Mouse (Mus musculus): Measurements from ENCODE around the gene Prlr. TPM values are rescaled to one million over a fixed set of nuclear protein-coding genes. Genes with fewer than 3 reads are reported as not detected.

Prlr gene
- polyA plus RNA-seq, 1 experiment from 2014 or later: 2.0 TPM

- Histone ChIP-seq H3K4me1 (replicated peaks) (no peaks in the 10 kb centered on the region), H3K4me2 (no peak overlapping the region), H3K9me3 (replicated peaks) (no peaks in the 10 kb centered on the region), H3K27ac (ENCODE audit: poor library complexity, severe bottlenecking) (no peak overlapping the region), H3K27me3 (replicated peaks) (no peaks in the 10 kb centered on the region), H3K9ac (no peak overlapping the region), H3K36me3 (no peaks in the 10 kb centered on the region), H3K4me3 (no peak overlapping the region)
- ATAC-seq (ENCODE audit: insufficient number of reproducible peaks, low FRiP score): no peak
- WGBS: 73% methylated on average over 6 of the region's 6 CpGs
Observed at GRCm38 (mm10) chr15:10192101-10192630, 15.1 kb downstream of the Prlr start.

- H3K4me1 ChIP-seq (replicated peaks): no peaks in the 10 kb centered on the region
- no peaks in the 10 kb centered on the region for H3K9me3 ChIP-seq (replicated peaks)
- H3K9ac ChIP-seq: no peak overlapping the region
- no peak overlapping the region for H3K27ac ChIP-seq (ENCODE audit: poor library complexity, severe bottlenecking)
- WGBS: 71% methylated on average over 5 of the region's 5 CpGs
- H3K27me3 ChIP-seq (replicated peaks): no peaks in the 10 kb centered on the region
- ATAC-seq (ENCODE audit: insufficient number of reproducible peaks, low FRiP score): no peak
- no peak overlapping the region for H3K4me2 ChIP-seq
- H3K4me3 ChIP-seq: no peak overlapping the region
- H3K36me3 ChIP-seq: no peaks in the 10 kb centered on the region
Observed at GRCm38 (mm10) chr15:10200991-10201390, 24.0 kb downstream of the Prlr start.

- 87% methylated on average over 7 of the region's 7 CpGs for WGBS
- Histone ChIP-seq H3K9me3 (replicated peaks) (no peaks in the 10 kb centered on the region), H3K27ac (ENCODE audit: poor library complexity, severe bottlenecking) (no peak overlapping the region), H3K27me3 (replicated peaks) (no peaks in the 10 kb centered on the region), H3K4me3 (no peak overlapping the region), H3K36me3 (no peaks in the 10 kb centered on the region), H3K4me1 (replicated peaks) (no peaks in the 10 kb centered on the region), H3K4me2 (no peak overlapping the region), H3K9ac (no peak overlapping the region)
- no peak for ATAC-seq (ENCODE audit: insufficient number of reproducible peaks, low FRiP score)
Observed at GRCm38 (mm10) chr15:10202504-10203302, 25.7 kb downstream of the Prlr start.

GRCm38 (mm10) chr15:10210261-10210770 lies 33.3 kb downstream of the Prlr start:
- no peak for ATAC-seq (ENCODE audit: insufficient number of reproducible peaks, low FRiP score)

GRCm38 (mm10) chr15:10211992-10212391 lies 35.0 kb downstream of the Prlr start:
- Histone ChIP-seq H3K9ac (no peak overlapping the region), H3K27ac (ENCODE audit: poor library complexity, severe bottlenecking) (no peak overlapping the region), H3K9me3 (replicated peaks) (no peaks in the 10 kb centered on the region), H3K4me2 (no peak overlapping the region), H3K4me3 (no peak overlapping the region), H3K4me1 (replicated peaks) (peaks cover 6% of the 10 kb centered on the region; the same call in 1 of the 2 replicates), H3K36me3 (no peaks in the 10 kb centered on the region), H3K27me3 (replicated peaks) (no peaks in the 10 kb centered on the region)
- ATAC-seq (ENCODE audit: insufficient number of reproducible peaks, low FRiP score): no peak

More at GRCm38 (mm10) chr15:10210261-10210770, 33.3 kb downstream of the Prlr start:
- H3K27me3 ChIP-seq (replicated peaks): no peaks in the 10 kb centered on the region
- H3K36me3 ChIP-seq: no peaks in the 10 kb centered on the region
- H3K4me2 ChIP-seq: no peak overlapping the region
- WGBS: 29% methylated on average over 4 of the region's 4 CpGs
- no peak overlapping the region for H3K27ac ChIP-seq (ENCODE audit: poor library complexity, severe bottlenecking)
- no peaks in the 10 kb centered on the region for H3K9me3 ChIP-seq (replicated peaks)
- peaks cover 6% of the 10 kb centered on the region; the same call in 1 of the 2 replicates for H3K4me1 ChIP-seq (replicated peaks)
- no peak overlapping the region for H3K4me3 ChIP-seq
- no peak overlapping the region for H3K9ac ChIP-seq

GRCm38 (mm10) chr15:10213213-10213612 lies 36.2 kb downstream of the Prlr start:
- H3K4me2 ChIP-seq: no peak overlapping the region
- no peaks in the 10 kb centered on the region for H3K9me3 ChIP-seq (replicated peaks)
- no peak overlapping the region for H3K4me3 ChIP-seq
- H3K27me3 ChIP-seq (replicated peaks): no peaks in the 10 kb centered on the region
- no peaks in the 10 kb centered on the region for H3K36me3 ChIP-seq
- no peak overlapping the region for H3K27ac ChIP-seq (ENCODE audit: poor library complexity, severe bottlenecking)
- 74% methylated on average over 6 of the region's 6 CpGs for WGBS
- no peak overlapping the region for H3K9ac ChIP-seq
- ATAC-seq (ENCODE audit: insufficient number of reproducible peaks, low FRiP score): no peak
- peaks cover 6% of the 10 kb centered on the region; the same call in 1 of the 2 replicates for H3K4me1 ChIP-seq (replicated peaks)

GRCm38 (mm10) chr15:10213710-10214109 lies 36.7 kb downstream of the Prlr start:
- WGBS: 47% methylated on average over 3 of the region's 3 CpGs
- Histone ChIP-seq H3K4me2 (no peak overlapping the region), H3K27ac (ENCODE audit: poor library complexity, severe bottlenecking) (no peak overlapping the region), H3K4me1 (replicated peaks) (peaks cover 6% of the 10 kb centered on the region; the same call in 1 of the 2 replicates), H3K4me3 (no peak overlapping the region), H3K9ac (no peak overlapping the region), H3K36me3 (no peaks in the 10 kb centered on the region), H3K27me3 (replicated peaks) (no peaks in the 10 kb centered on the region), H3K9me3 (replicated peaks) (no peaks in the 10 kb centered on the region)
- no peak for ATAC-seq (ENCODE audit: insufficient number of reproducible peaks, low FRiP score)

GRCm38 (mm10) chr15:10215719-10216118 lies 38.7 kb downstream of the Prlr start:
- 60% methylated on average over 8 of the region's 8 CpGs for WGBS
- no peak for ATAC-seq (ENCODE audit: insufficient number of reproducible peaks, low FRiP score)

GRCm38 (mm10) chr15:10216189-10216588 lies 39.2 kb downstream of the Prlr start:
- no peak overlapping the region for H3K9ac ChIP-seq
- ATAC-seq (ENCODE audit: insufficient number of reproducible peaks, low FRiP score): no peak
- no peak overlapping the region for H3K4me2 ChIP-seq
- H3K9me3 ChIP-seq (replicated peaks): no peaks in the 10 kb centered on the region
- 81% methylated on average over 4 of the region's 4 CpGs for WGBS
- H3K4me3 ChIP-seq: no peak overlapping the region
- H3K4me1 ChIP-seq (replicated peaks): no peaks in the 10 kb centered on the region
- H3K36me3 ChIP-seq: no peaks in the 10 kb centered on the region
- no peak overlapping the region for H3K27ac ChIP-seq (ENCODE audit: poor library complexity, severe bottlenecking)
- no peaks in the 10 kb centered on the region for H3K27me3 ChIP-seq (replicated peaks)

More at GRCm38 (mm10) chr15:10215719-10216118, 38.7 kb downstream of the Prlr start:
- H3K27me3 ChIP-seq (replicated peaks): no peaks in the 10 kb centered on the region
- no peak overlapping the region for H3K4me2 ChIP-seq
- no peaks in the 10 kb centered on the region for H3K36me3 ChIP-seq
- H3K4me3 ChIP-seq: no peak overlapping the region
- H3K9me3 ChIP-seq (replicated peaks): no peaks in the 10 kb centered on the region
- no peak overlapping the region for H3K27ac ChIP-seq (ENCODE audit: poor library complexity, severe bottlenecking)
- peaks cover under 1% of the 10 kb centered on the region; the same call in 1 of the 2 replicates for H3K4me1 ChIP-seq (replicated peaks)
- H3K9ac ChIP-seq: no peak overlapping the region

GRCm38 (mm10) chr15:10223614-10224155 lies 46.6 kb downstream of the Prlr start:
- ATAC-seq (ENCODE audit: insufficient number of reproducible peaks, low FRiP score): no peak
- Histone ChIP-seq H3K9me3 (replicated peaks) (no peaks in the 10 kb centered on the region), H3K4me2 (no peak overlapping the region), H3K4me3 (no peak overlapping the region), H3K9ac (no peak overlapping the region), H3K36me3 (no peaks in the 10 kb centered on the region), H3K27me3 (replicated peaks) (no peaks in the 10 kb centered on the region), H3K4me1 (replicated peaks) (no peaks in the 10 kb centered on the region), H3K27ac (ENCODE audit: poor library complexity, severe bottlenecking) (no peak overlapping the region)
- 68% methylated on average over 4 of the region's 4 CpGs for WGBS

GRCm38 (mm10) chr15:10225701-10226100 lies 48.7 kb downstream of the Prlr start:
- Histone ChIP-seq H3K9ac (no peak overlapping the region), H3K9me3 (replicated peaks) (no peaks in the 10 kb centered on the region), H3K4me3 (no peak overlapping the region), H3K4me2 (no peak overlapping the region), H3K27ac (ENCODE audit: poor library complexity, severe bottlenecking) (no peak overlapping the region), H3K36me3 (no peaks in the 10 kb centered on the region), H3K4me1 (replicated peaks) (no peaks in the 10 kb centered on the region), H3K27me3 (replicated peaks) (no peaks in the 10 kb centered on the region)
- 69% methylated on average over 4 of the region's 4 CpGs for WGBS
- no peak for ATAC-seq (ENCODE audit: insufficient number of reproducible peaks, low FRiP score)
